Mouse (Mus musculus) lung, postnatal 4 days (tissue): ENCODE data around the gene Cox14.
"Not testable (repeated sequence)": the region's sequence is repeated elsewhere in the genome, so short reads cannot be mapped to it uniquely, and the experiment has no call there.

Source experiments
- DNase-seq, 2 experiments: peaks; one replicate each; pipeline ENCODE4 v3.0.0; 2021

The Cox14 gene

DNA sequence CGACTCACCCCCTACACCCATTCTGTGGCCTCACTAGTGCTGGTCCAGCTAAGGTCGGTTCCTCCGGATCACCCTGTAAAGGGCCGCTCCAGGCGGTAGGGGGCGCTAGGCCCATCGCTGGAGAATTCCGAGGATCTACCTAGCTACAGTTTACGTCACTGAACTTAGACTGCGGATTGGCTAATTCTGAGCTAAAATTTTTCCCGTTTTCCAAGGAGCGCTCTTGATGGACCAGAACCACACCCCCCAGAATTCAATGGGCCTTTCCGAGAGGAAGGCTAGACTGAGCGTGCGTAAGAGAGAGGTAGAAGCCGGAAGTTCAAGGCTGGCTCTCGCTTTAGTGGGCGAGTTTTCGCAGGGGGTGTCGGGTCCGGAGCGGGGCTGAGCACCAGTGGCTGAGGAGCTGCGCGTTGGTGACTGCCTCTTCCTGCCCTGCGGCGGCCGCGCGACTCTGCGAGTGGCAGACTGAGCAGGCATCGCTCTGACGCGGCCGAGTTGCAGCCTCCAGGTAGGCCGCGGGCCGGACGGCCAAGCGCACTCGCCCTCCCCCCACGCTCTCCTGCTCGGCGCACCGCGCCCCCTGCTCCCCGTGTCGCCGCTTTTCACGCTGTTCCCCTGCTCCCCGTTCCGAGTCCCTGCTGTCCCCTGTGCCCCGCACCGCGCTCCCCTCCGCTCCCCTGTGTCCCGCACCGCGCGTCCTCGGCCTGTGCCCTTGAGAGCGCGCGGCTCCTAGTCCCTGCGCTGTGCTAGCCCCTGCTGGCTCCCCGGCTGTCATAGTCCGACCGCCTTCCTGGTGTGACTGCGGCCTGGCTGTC is at the start of gene Cox14:
Gene Cox14, plus strand, starts transcription at position 278 of the 815 bp plus-strand sequence.
- peak; percentile 96 to 98 for DNase-seq

GRCm38 (mm10) chr15:99677089-99677488 is 48.3 kb upstream of the Cox14 start:
- peak in 1 of 2 experiments; percentile 45 for DNase-seq

- DNase-seq, result peak in 1 of 2 experiments; percentile 46
These were observed 47.2 kb upstream of the Cox14 start for GRCm38 (mm10) chr15:99678063-99678800.

- no peak for DNase-seq
These were observed 46.4 kb upstream of the Cox14 start for GRCm38 (mm10) chr15:99679008-99679407.

DNA sequence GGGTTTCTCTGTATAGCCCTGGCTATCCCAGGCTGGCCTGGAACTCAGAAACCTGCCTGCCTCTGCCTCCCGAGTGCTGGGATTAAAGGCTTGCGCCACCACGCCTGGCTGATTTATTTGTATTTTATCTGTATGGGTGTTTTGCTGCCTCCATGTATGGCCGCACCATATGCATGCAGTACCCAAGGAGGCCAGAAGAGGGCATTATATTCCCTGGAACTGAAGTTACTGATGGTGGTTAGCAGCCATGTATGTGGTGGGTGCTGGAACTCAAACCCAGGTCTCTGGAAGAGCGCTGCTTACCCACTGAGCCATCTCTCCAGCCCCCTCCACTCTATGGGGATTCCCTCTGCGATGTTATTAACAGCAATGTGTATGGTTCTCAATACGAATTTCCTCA is 42.5 kb upstream of the Cox14 start:
- DNase-seq, result no peak

DNA sequence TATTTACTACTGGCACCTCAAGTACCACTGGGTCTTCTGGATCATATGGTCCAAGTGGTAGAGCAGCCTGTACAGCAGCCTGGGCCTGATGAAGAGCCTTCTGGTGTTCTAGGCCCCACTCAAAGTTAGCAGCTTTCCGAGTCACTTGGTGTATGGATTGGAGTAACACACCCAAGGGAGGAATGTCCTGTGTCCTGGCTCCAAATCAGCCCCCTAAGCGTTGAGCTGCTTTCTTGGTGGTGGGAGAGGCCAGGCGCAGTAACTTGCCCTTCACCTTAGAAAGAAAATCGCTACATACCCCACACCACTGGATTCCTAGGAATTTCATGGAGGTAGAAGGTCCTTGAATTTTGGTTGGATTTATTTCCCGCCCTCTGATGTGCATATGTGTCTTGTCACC is 41.3 kb upstream of the Cox14 start:
- DNase-seq, result no peak

- DNase-seq, result peak; percentile 62 to 69
These were observed 36.7 kb upstream of the Cox14 start for GRCm38 (mm10) chr15:99688712-99689111.

GRCm38 (mm10) chr15:99690924-99691323 is 34.5 kb upstream of the Cox14 start:
- no peak for DNase-seq

- DNase-seq, result no peak
These were observed 33.4 kb upstream of the Cox14 start for GRCm38 (mm10) chr15:99691976-99692375.

DNA sequence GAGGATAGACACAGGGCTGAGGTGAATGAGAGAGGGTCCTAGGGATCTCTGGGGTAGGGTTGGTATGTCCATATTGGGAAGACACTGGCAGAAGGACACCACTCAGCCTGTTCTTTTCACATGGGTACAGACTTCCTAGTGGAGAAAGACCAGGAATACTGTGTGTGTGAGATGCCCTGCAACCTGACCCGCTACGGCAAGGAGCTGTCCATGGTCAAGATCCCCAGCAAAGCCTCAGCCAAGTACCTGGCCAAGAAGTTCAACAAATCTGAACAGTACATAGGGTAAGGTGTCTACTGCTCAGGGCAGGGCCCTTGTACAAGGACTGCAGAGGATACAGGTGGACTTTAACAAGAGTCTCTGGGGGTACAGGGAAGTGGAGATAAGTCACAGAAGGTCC is 28.1 kb upstream of the Cox14 start:
- no peak for DNase-seq

- DNase-seq, result no peak
These were observed 26.8 kb upstream of the Cox14 start for GRCm38 (mm10) chr15:99698533-99699085.

GRCm38 (mm10) chr15:99699715-99700114 is 25.7 kb upstream of the Cox14 start:
- DNase-seq, result no peak

DNA sequence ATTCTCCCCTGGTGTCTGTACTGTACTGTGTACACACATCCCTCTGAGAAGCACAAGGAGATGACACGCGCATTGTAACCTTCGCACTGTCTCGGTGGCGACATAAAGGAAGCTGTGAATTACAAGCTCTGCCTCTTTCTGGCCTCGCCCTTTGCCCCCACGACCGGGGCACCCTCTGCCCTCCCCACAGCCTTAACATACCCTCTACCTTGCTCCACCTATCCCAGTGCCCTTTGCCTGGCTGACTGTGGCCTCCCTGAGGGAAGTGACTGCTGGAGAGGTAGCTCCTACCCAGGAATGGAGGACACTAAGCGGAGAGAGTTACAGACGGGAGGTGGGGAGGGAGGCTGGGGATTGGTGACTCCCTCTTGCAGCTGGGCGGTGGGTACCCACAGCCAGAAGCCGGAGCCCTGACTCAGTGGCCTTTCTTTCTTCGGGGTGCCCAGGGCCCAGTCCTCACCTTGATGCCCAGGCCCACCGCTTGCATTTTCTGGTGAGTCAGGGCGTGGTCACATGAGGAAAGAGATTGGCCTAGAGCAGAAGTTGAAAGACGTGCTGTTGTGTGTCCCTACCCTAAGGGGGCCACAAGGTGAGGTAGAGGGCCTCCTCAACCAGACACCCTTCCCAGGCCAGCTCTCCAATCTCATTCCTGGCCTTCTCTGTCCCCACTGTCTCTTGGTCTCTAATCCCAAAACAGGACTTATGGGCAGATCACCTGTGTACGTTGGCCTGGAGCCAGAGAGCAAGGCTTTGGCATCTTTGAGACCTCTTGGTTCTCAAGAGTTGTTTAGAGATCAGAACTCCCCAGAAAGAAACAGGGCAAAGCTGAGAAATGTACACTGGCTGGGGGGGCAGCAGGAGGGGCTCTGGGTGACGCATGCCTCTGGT is 25.0 kb upstream of the Cox14 start:
- DNase-seq, result no peak

DNA sequence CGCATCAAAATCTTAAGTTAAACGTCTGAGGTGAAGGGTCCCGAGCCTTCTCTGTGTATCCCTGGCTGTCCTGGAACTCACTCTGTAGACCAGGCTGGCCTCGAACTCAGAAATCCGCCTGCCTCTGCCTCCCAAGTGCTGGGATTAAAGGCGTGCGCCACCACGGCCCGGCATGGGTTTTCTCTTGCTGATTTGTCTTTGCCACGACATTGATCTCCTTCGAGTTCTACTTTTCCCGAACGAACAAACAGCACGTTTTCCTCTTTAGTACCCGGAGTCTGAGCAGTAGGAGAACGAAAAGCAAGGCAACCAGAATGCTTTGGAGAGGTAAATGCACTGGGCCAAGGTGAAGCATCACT is 23.8 kb upstream of the Cox14 start:
- DNase-seq, result not testable (repeated sequence)

- peak; percentile 96 to 97 for DNase-seq
These were observed 23.2 kb upstream of the Cox14 start, which contains the start of gene Smarcd1 for GRCm38 (mm10) chr15:99701999-99702900. Gene Smarcd1, plus strand, starts transcription at chr15:99702129.

GRCm38 (mm10) chr15:99703104-99703503 is 22.3 kb upstream of the Cox14 start:
- no peak for DNase-seq

GRCm38 (mm10) chr15:99703676-99704040 is 21.8 kb upstream of the Cox14 start:
- DNase-seq, result no peak

DNA sequence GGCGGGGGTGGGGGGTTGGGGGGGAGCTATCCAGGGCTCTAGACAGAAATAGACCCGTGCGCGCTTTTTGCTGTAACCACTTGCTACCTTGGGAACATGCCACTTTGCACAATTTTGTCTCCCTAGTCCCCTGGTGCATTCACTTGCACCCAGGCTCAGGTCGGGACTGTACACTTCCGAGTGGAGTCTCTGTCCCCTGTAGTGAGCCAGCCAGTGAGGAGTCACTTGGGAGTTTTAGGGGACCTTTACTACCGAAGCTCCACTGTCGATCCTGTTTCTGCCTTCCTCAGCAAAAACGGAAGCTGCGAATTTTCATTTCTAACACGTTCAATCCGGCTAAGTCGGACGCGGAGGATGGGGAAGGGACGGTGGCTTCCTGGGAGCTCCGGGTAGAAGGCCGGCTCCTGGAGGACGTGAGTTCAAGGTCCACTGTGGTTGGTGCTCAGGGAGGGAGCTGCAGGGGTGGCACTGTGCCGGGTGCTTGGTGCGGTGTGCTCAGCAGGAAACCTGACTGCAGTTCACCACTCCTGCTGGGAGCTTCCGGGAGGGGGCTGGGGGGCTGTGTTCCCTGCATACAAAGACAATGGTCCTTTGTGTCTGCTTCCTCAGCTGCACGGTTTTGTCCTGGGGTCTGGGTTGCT is 21.3 kb upstream of the Cox14 start:
- peak; percentile 40 to 64 for DNase-seq

DNA sequence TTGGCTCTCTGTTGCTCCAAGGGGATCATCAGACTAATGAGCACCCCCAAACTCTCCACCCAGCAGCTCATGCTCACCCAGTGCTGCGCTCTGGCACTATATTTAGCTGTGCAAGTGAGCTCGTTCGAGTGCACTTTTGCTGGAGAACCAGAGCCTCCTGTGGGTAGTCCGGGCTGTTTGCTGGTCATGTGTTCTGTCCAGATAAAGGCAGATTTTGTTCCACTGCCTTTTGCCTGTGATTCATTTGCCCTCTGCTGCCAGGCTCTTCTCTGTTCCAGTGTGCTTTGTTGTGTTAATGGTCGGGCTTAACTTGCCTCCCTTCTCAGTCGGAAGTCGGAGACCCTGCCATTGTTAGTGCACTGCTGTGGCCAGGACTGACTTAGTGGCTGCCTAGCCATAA is 20.5 kb upstream of the Cox14 start:
- no peak for DNase-seq

- peak; percentile 67 to 75 for DNase-seq
These were observed 19.9 kb upstream of the Cox14 start, which contains the start of gene Gm17349 for GRCm38 (mm10) chr15:99705440-99706048. Gene Gm17349, minus strand, starts transcription at chr15:99705490.

- no peak for DNase-seq
These were observed 17.2 kb upstream of the Cox14 start for GRCm38 (mm10) chr15:99708176-99708575.
